Mouse (Mus musculus) intestine, embryonic 14.5 days (tissue): ENCODE results near the gene Serpina10. TPM values are rescaled to one million over a fixed set of nuclear protein-coding genes. Genes with fewer than 3 reads are reported as not detected.
A peak's percentile ranks its signal among the peaks of the same experiment; 100 is the strongest.

Experiments used
- ATAC-seq: fragments of 200-750 bp; cut with Nextera tagmentation; replicated peaks from 2 replicates; pipeline ENCODE4 v1.8.0; 2017; ENCODE audit warnings: low read depth, moderate number of reproducible peaks, moderate TSS enrichment, moderate library complexity; ENCODE audit not compliant: low FRiP score, low TSS enrichment
- DNase-seq: peaks from one replicate; pipeline ENCODE4 v3.0.0-alpha.2; 2018; ENCODE audit warnings: low spot score
- H3K27ac ChIP-seq: fragments of 300-500 bp; sonication (generic); 2 replicates; pipeline ENCODE4 v1.5.1; 2014; ENCODE audit warnings: low read depth, mild to moderate bottlenecking, control low read depth
- H3K27me3 ChIP-seq: fragments of 300-500 bp; sonication (generic); replicated peaks from 2 replicates; pipeline ENCODE4 v1.6.1; 2014; ENCODE audit warnings: low read length, control low read depth; ENCODE audit not compliant: control insufficient read depth, insufficient read depth
- H3K36me3 ChIP-seq: fragments of 300-500 bp; sonication (generic); 2 replicates; pipeline ENCODE4 v1.6.1; 2014; ENCODE audit warnings: low read length, control low read depth; ENCODE audit not compliant: control insufficient read depth, insufficient read depth
- H3K4me1 ChIP-seq: fragments of 300-500 bp; sonication (generic); replicated peaks from 2 replicates; pipeline ENCODE4 v1.6.1; 2014; ENCODE audit warnings: low read length, control low read depth, mixed read lengths; ENCODE audit not compliant: control insufficient read depth, insufficient read depth
- H3K4me2 ChIP-seq: fragments of 300-500 bp; sonication (generic); 2 replicates; pipeline ENCODE4 v1.6.1; 2014; ENCODE audit warnings: low read length
- H3K4me3 ChIP-seq: fragments of 300-500 bp; sonication (generic); 2 replicates; pipeline ENCODE4 v1.5.1; 2014; ENCODE audit warnings: low read depth, low read length, control low read depth, mixed read lengths
- H3K9ac ChIP-seq: fragments of 300-500 bp; sonication (generic); 2 replicates; pipeline ENCODE4 v1.6.1; 2014; ENCODE audit warnings: mild to moderate bottlenecking, low read length
- H3K9me3 ChIP-seq: fragments of 300-500 bp; sonication (generic); 2 replicates; pipeline ENCODE4 v1.6.1; 2016; ENCODE audit warnings: low read length, control low read depth; ENCODE audit not compliant: control insufficient read depth
- WGBS: fragments of 180-500 bp; shearing (Covaris S2); extraction: QIAGEN DNeasy Blood & Tissue Kit; methylation state at CpG from one replicate; pipeline ENCODE4 v1.1.7; 2014; 5-methylcytosine and 5-hydroxymethylcytosine counted together
- polyA plus RNA-seq: library from polyadenylated mRNA; unstranded; fragments of >200 nt; fragmentation: Nextera tagmentation; extraction: Ambion mirVana; gene quantifications from 2 replicates; pipeline ENCODE4 v1.2.1, GENCODE M21; 2014

Serpina10 gene
- polyA plus RNA-seq, 1 experiment from 2014 or later = 0.42 TPM

GRCm38 (mm10) chr12:103643818-103644217 lies 12.6 kb upstream of the Serpina10 start:
- no peak for ATAC-seq
- no peak overlapping the region for H3K9ac ChIP-seq
- no peaks in the 10 kb centered on the region for H3K36me3 ChIP-seq
- H3K27ac ChIP-seq = no peak overlapping the region
- H3K9me3 ChIP-seq = no peaks in the 10 kb centered on the region
- no peaks in the 10 kb centered on the region for H3K27me3 ChIP-seq
- DNase-seq = peak; percentile 27
- no peak overlapping the region for H3K4me3 ChIP-seq
- no peak overlapping the region for H3K4me2 ChIP-seq
- no peaks in the 10 kb centered on the region for H3K4me1 ChIP-seq
- 75% methylated on average over 3 of the region's 3 CpGs for WGBS

GRCm38 (mm10) chr12:103643336-103643735 lies 12.1 kb upstream of the Serpina10 start:
- H3K27me3 ChIP-seq = no peaks in the 10 kb centered on the region
- no peaks in the 10 kb centered on the region for H3K9me3 ChIP-seq
- no peak overlapping the region for H3K9ac ChIP-seq
- H3K36me3 ChIP-seq = no peaks in the 10 kb centered on the region
- DNase-seq = peak; percentile 98
- H3K4me1 ChIP-seq = no peaks in the 10 kb centered on the region
- H3K4me3 ChIP-seq = no peak overlapping the region
- 0 out of 2 replicates have a peak, but pooled peaks have one; percentile 40 for ATAC-seq
- H3K27ac ChIP-seq = no peak overlapping the region
- no peak overlapping the region for H3K4me2 ChIP-seq
- WGBS = 0% methylated on average over 2 of the region's 2 CpGs

- Histone ChIP-seq H3K36me3 (no peaks in the 10 kb centered on the region), H3K4me2 (no peak overlapping the region), H3K4me3 (no peak overlapping the region), H3K27ac (no peak overlapping the region), H3K27me3 (no peaks in the 10 kb centered on the region), H3K9ac (no peak overlapping the region), H3K4me1 (no peaks in the 10 kb centered on the region), H3K9me3 (no peaks in the 10 kb centered on the region)
- ATAC-seq (no peak), DNase-seq (no peak)
- WGBS = 76% methylated on average over 2 of the region's 2 CpGs
Measured at GRCm38 (mm10) chr12:103635846-103636245, 4.6 kb upstream of the Serpina10 start.

- Histone ChIP-seq H3K4me1 (no peaks in the 10 kb centered on the region), H3K4me3 (no peak overlapping the region), H3K4me2 (no peak overlapping the region), H3K36me3 (no peaks in the 10 kb centered on the region), H3K9ac (no peak overlapping the region), H3K27me3 (no peaks in the 10 kb centered on the region), H3K27ac (no peak overlapping the region), H3K9me3 (no peaks in the 10 kb centered on the region)
- DNase-seq (peak; percentile 24), ATAC-seq (no peak)
- WGBS = 82% methylated on average over 2 of the region's 2 CpGs
Measured at GRCm38 (mm10) chr12:103634430-103634829, 3.2 kb upstream of the Serpina10 start.

- Histone ChIP-seq H3K9me3 (no peaks in the 10 kb centered on the region), H3K4me1 (no peaks in the 10 kb centered on the region), H3K36me3 (no peaks in the 10 kb centered on the region), H3K4me3 (no peak overlapping the region), H3K4me2 (no peak overlapping the region), H3K27ac (no peak overlapping the region), H3K27me3 (no peaks in the 10 kb centered on the region), H3K9ac (no peak overlapping the region)
- WGBS = 73% methylated on average over 10 of the region's 10 CpGs
- DNase-seq (no peak), ATAC-seq (peak; percentile 55; the same call in 1 of the 2 replicates)
Measured at GRCm38 (mm10) chr12:103616860-103617261, 14.4 kb downstream of the Serpina10 start.

- H3K4me2 ChIP-seq = no peak overlapping the region
- 77% methylated on average over 4 of the region's 4 CpGs for WGBS
- no peak for ATAC-seq
Measured at GRCm38 (mm10) chr12:103615734-103616133, 15.5 kb downstream of the Serpina10 start.

GRCm38 (mm10) chr12:103615141-103615540 lies 16.1 kb downstream of the Serpina10 start:
- no peaks in the 10 kb centered on the region for H3K4me1 ChIP-seq
- no peaks in the 10 kb centered on the region for H3K9me3 ChIP-seq
- no peak overlapping the region for H3K4me3 ChIP-seq
- no peak overlapping the region for H3K27ac ChIP-seq
- no peaks in the 10 kb centered on the region for H3K27me3 ChIP-seq
- H3K4me2 ChIP-seq = no peak overlapping the region
- 78% methylated on average over 1 of the region's 1 CpGs for WGBS
- no peaks in the 10 kb centered on the region for H3K36me3 ChIP-seq
- H3K9ac ChIP-seq = no peak overlapping the region
- no peak for DNase-seq
- ATAC-seq = no peak

More at GRCm38 (mm10) chr12:103615734-103616133, 15.5 kb downstream of the Serpina10 start:
- no peak for DNase-seq
- Histone ChIP-seq H3K36me3 (no peaks in the 10 kb centered on the region), H3K9ac (no peak overlapping the region), H3K4me3 (no peak overlapping the region), H3K27me3 (no peaks in the 10 kb centered on the region), H3K27ac (no peak overlapping the region), H3K9me3 (no peaks in the 10 kb centered on the region), H3K4me1 (no peaks in the 10 kb centered on the region)

- ATAC-seq (no peak), DNase-seq (no peak)
- Histone ChIP-seq H3K27ac (no peak overlapping the region), H3K27me3 (no peaks in the 10 kb centered on the region), H3K9ac (no peak overlapping the region), H3K9me3 (no peaks in the 10 kb centered on the region), H3K36me3 (no peaks in the 10 kb centered on the region), H3K4me1 (no peaks in the 10 kb centered on the region), H3K4me3 (no peak overlapping the region), H3K4me2 (no peak overlapping the region)
- WGBS = 88% methylated on average over 3 of the region's 3 CpGs
Measured at GRCm38 (mm10) chr12:103601839-103602238, 29.4 kb downstream of the Serpina10 start.

- no peaks in the 10 kb centered on the region for H3K27me3 ChIP-seq
- no peak for DNase-seq
- H3K36me3 ChIP-seq = no peaks in the 10 kb centered on the region
- 33% methylated on average over 3 of the region's 3 CpGs for WGBS
- H3K4me1 ChIP-seq = no peaks in the 10 kb centered on the region
- H3K9ac ChIP-seq = no peak overlapping the region
- ATAC-seq = no peak
- H3K27ac ChIP-seq = no peak overlapping the region
- H3K4me2 ChIP-seq = no peak overlapping the region
- H3K9me3 ChIP-seq = no peaks in the 10 kb centered on the region
- H3K4me3 ChIP-seq = no peak overlapping the region
Measured at GRCm38 (mm10) chr12:103600364-103600763, 30.9 kb downstream of the Serpina10 start.
